Mouse (Mus musculus): ENCODE measurements around the gene Slc45a3. TPM values are rescaled to one million over a fixed set of nuclear protein-coding genes. Genes with fewer than 3 reads are reported as not detected.
A peak's percentile ranks its signal among the peaks of the same experiment; 100 is the strongest.

Slc45a3 gene
- 10 to 100 TPM; 18.4 to 53.4 (median 36.3) TPM for total RNA-seq (2022)

DNA sequence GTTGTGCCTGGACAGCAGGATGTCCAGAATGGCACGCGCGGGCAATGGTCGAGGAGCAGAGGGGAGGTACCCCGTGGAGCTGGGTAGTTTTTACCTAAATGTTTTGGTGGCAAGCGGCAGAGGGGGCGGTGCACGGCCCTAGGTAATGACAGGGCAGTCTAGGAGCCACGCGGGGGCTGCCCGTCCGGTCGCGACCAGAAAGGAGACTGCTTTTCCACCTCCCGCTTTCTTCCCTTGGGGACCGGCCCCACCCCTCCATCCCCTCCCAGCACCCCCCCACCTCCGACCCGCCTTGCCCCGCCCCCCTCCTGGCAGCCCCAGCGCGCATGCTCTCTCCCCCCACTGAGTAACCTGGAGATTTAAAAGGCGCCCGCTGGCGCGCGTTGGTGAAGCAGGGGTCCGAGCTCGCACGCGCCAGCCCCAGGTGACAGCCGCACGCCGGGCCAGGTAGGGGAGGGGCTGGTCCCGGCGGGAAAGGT lies at the start of gene Slc45a3:
Slc45a3 (plus strand) TSS at position 362 of the 479 bp plus-strand sequence.
- DNase-seq, result peak; percentile 36

GRCm38 (mm10) chr1:131917634-131918033 lies 45.1 kb upstream of the Slc45a3 start:
- DNase-seq, result no peak

GRCm38 (mm10) chr1:131919052-131919451 lies 43.7 kb upstream of the Slc45a3 start:
- no peak for DNase-seq

DNA sequence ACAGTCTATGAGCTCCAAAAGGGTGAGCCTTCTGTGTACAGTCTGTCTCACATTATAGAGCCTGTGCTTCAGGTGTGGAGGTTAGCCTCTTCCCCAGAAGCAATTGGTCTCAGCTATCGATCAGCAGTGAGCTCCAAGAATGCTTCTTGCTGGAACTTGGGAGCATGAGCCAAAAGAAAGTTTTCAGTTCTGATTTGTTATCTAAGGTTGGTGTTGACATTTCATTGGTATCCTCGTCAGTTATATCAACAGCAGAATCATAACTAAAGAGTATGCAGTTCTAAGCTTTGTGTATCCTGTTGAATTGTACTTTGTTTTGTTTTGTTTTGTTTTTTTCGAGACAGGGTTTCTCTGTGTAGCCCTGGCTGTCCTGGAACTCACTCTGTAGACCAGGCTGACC lies 40.7 kb upstream of the Slc45a3 start:
- DNase-seq, result no peak

DNA sequence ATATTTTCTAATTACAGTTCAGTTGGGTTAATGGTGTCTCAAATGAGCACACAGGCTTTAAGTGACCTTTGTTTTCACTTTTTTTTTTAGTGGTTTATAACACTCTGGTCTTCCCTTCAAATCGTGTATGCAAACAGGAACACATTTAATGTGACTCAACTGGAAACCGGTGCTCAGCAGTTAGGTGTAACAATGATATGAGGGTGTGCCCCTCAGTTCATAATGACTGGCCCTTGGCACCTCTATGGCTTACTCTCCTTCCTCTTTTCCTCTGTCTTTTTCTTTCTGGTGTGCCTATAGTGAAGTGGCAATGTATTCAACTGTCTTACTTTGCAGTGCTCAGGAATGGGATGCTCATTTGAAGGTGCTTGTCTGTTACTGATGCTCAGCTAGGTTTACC lies 29.3 kb upstream of the Slc45a3 start:
- no peak for DNase-seq

DNA sequence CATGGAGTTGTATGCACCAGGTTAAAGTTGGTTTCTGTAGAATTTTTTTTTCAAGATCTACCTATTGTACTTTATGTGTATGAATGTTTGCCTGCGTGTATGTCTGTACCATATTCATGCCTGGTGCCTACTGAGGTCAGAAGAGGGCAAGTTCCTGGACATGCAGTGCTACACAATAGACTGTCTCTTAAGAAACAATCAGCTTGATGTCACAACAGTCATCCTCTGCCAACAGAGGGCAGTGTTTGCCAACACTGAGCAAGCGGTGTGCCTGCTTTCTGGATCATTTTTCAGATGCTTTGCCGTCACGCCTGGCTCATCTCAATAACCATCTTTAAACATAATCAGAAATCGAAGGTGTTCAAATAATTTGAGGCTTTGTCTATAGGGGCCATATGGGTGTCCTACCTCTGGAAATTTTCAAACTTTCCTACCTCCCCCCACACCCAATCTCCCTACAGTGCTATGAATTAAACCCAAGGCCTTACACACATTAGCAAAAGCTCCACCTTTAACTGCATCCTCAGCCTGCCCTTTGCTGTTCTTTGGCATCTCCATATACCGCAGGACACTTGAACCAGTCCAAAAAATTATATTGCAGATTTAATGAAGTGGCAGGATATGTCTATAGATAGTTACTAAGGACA lies 25.0 kb upstream of the Slc45a3 start:
- peak; percentile 70 for DNase-seq

DNA sequence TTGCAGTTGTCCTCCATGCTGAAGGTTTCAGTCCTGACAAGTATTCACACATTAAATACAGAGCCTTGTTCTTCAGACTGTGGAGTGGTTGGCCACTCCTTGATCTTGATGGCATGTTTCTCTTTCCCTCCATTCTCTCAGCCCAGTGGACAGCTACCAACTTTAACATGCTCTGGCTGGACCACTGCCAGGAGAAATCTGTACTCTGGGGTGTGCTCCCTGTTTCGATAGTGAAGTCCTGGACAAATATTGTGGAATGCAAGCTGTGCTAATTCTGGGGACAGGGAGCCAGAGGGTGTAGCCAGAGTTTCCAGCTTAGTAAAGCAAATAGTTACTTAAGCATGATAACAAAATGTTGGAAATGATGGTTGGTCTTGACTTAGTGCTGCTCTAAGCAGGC lies 24.0 kb upstream of the Slc45a3 start:
- no peak for DNase-seq

- DNase-seq, result no peak
Measured at GRCm38 (mm10) chr1:131940711-131941244, 22.0 kb upstream of the Slc45a3 start.

GRCm38 (mm10) chr1:131941501-131941900 lies 21.3 kb upstream of the Slc45a3 start:
- no peak for DNase-seq

DNA sequence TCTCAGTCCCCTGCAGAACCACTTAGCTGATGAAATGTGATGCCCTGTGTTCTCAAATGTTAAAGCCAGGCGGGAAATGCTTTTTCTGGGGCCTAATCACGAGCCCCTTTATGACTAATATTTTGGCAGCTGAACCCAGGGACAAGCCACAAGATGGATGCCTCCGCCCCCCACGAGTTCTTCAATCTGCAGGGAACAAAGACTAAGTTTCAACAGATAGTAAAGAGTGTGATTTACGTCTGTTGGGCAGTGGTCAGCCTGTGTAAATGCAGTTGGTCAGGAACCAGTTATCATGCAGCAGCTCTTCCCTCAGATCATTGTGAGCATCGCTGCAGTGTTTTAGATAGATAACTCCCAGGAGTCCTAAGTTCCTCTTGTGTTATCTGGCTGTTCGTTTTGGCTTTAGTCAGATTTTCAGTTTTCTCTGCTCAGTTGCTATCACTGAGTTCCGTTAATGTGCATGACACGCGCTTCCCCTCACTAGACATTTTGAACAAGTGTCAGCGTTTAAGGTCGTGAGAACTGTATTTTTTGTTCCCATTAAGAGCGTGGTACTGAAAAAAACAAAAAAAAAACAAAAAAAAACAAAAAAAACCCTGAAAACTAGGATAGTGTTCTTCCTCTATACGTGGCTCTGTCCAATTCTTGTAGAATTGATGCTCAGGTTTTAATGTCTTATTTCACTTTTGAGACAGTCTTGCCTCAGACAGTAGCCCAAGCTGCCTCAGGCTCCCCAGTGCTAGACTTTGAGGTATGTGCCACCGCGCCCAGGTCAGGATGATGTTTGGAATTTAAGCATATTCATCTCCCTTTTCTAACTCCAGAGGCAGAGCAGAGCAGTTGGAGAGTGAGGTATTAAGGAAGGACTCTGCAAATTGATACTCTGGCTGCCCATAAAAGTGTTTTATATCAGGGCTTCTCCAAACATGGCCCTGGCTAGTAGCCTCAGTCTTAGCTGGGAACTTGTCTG lies 19.9 kb upstream of the Slc45a3 start:
- no peak for DNase-seq

DNA sequence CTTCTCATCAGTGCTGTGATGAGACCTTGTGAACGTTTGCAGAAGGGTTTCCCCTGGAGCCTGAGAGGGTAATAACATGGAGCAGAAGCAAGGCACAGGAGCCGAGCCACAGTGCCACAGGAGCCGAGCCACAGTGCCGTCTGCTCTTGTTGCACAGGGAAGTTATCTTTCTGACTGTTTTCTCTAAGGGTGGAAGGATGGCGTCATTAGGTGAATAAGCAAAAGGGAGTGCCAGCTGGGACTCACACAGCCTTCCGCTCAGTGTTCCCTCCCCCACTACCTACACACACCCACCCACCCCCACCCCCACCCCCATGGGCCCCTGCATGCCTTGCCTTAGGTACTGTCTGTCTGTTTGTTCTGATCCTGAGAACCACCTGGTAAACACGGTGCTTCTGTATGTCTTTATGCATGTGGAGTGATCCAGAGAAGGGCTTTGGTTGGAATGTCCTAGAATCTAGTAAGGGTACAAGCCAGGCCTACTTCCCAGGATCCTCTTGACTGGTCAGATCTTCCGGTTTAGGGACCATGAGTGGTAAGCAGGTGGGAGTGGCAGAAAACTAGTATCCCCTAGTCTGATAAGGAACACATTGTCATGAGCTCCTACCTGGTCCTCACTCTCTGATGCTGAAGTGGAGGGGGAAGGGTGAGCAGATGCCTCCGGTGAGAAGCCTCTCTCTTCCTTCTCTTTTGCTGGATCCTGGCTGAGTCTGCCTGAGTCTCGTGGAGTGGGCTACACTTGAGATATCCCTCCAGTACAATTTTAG lies 16.9 kb upstream of the Slc45a3 start:
- no peak for DNase-seq

DNA sequence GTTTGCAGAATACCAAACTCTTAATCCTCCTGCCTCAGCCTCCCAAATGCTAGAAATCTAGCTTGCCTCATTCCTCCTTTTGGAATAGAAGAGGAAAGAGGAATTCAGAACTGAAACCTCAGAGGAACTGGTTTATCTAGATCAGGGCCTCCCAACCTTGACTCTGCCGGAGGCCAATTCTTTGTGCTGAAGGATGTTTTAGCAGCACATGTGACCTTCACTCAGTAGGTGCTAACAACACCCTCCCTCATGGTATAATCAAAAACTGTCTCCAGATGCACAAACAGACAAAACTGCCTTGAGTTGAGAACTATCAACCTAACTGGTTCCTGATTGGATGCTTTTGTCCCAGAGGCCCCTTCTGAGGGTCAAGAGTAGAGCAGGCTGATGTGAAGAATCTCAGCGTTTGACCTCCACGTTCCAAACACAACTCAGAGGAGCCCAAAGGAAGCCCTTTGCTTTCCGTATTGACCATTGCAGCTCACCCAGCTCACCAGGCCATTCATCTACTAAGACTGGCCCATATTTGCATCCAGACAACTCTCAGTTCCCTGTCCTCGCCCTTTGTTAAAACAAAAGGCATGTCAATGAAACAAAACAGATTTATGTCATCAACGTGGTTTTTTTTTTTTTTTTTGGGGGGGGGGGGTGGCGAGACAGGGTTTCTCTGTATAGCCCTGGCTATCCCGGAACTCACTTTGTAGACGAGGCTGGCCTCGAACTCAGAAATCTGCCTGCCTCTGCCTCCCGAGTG lies 16.1 kb upstream of the Slc45a3 start:
- no peak for DNase-seq

- no peak for DNase-seq
Measured at GRCm38 (mm10) chr1:131947997-131948525, 14.7 kb upstream of the Slc45a3 start.

GRCm38 (mm10) chr1:131954242-131954865 lies 8.4 kb upstream of the Slc45a3 start:
- DNase-seq, result no peak

GRCm38 (mm10) chr1:131955131-131955757 lies 7.5 kb upstream of the Slc45a3 start:
- DNase-seq, result no peak

GRCm38 (mm10) chr1:131957416-131957815 lies 5.4 kb upstream of the Slc45a3 start:
- DNase-seq, result no peak

GRCm38 (mm10) chr1:131961004-131961403 lies 1.8 kb upstream of the Slc45a3 start:
- no peak for DNase-seq

DNA sequence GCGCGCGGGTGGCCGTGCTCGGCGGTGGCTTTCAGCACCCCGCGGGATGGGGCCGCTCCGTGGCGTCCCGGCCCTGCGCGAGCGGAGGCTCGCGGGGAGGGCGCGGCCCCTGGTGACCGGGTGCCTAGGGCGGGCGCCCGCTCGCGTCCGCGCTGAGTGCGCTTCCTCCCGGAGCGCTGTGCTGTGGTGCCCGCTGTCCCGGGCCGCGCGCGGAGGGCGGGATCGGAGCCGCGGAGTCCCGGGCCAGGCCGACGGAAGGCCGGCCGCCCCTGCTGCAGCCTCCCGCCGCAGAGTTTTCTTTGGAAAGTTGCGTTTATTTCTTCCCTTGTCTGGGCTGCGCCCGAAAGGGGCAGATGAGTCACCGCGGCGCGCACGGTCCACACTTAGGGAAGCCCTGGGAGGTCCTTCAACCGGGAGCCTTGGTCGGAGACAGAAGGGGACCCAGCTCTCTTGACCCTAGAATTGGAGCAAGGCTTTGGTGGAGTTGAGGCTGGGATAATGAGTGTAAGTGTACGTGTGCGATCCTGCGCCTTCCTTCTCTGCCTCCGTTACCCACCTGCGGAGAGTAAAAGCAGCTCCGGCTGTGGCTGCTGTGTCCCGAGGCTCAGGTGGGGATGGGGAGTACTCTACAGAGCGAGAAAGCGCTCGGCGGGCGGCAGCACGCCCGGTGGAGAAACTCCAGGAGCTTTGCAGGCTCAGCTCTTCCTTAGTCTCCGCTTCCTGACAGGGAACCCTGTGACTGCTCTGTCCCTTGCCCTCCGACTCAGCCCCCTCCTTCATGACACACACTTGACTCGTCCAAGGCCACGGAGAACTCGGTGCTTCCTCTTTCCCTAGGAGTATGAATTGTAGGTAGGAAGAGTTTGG lies 551 bp downstream of the Slc45a3 start:
- DNase-seq, result peak; percentile 41

- no peak for DNase-seq
Measured at GRCm38 (mm10) chr1:131964100-131964499, 1.3 kb downstream of the Slc45a3 start.
